Mouse (Mus musculus): ENCODE data around the gene Slc9a9. TPM values are rescaled to one million over a fixed set of nuclear protein-coding genes. Genes with fewer than 3 reads are reported as not detected.

Slc9a9 gene
- polyA plus RNA-seq, 1 experiment from 2014 or later = 2.3 TPM

GRCm38 (mm10) chr9:94947246-94947645 lies 277.5 kb downstream of the Slc9a9 start:
- Histone ChIP-seq H3K4me2 (ENCODE audit: low read depth, low read length) (no peak overlapping the region), H3K36me3 (replicated peaks; ENCODE audit: insufficient read depth, low read length) (no peaks in the 10 kb centered on the region), H3K4me1 (ENCODE audit: insufficient read depth) (no peaks in the 10 kb centered on the region), H3K4me3 (ENCODE audit: low read depth, low read length) (no peak overlapping the region), H3K27me3 (ENCODE audit: insufficient read depth, low read length) (no peaks in the 10 kb centered on the region), H3K27ac (ENCODE audit: low read depth) (no peak overlapping the region), H3K9ac (replicated peaks) (no peak overlapping the region), H3K9me3 (ENCODE audit: low read length) (no peaks in the 10 kb centered on the region)
- 58% methylated on average over 7 of the region's 7 CpGs for WGBS (ENCODE audit: insufficient replicate concordance)
- no peak for DNase-seq
- TF ChIP-seq CTCF (IDR thresholded peaks at IDR 0.05; ENCODE audit: low read depth) (no peak), EP300 (IDR thresholded peaks at IDR 0.05; ENCODE audit: low read depth) (no peak)
- ATAC-seq = no peak

- no peak for DNase-seq
- no peak overlapping the region for H3K4me3 ChIP-seq (ENCODE audit: low read depth, low read length)
- H3K27ac ChIP-seq (ENCODE audit: low read depth) = no peak overlapping the region
- TF ChIP-seq CTCF (IDR thresholded peaks at IDR 0.05; ENCODE audit: low read depth) = no peak
- TF ChIP-seq EP300 (IDR thresholded peaks at IDR 0.05; ENCODE audit: low read depth) = no peak
- no peak overlapping the region for H3K4me2 ChIP-seq (ENCODE audit: low read depth, low read length)
- H3K9ac ChIP-seq (replicated peaks) = no peak overlapping the region
- H3K36me3 ChIP-seq (replicated peaks; ENCODE audit: insufficient read depth, low read length) = no peaks in the 10 kb centered on the region
- WGBS (ENCODE audit: insufficient replicate concordance) = 27% methylated on average over 3 of the region's 3 CpGs
- H3K4me1 ChIP-seq (ENCODE audit: insufficient read depth) = no peaks in the 10 kb centered on the region
- no peak for ATAC-seq
- no peaks in the 10 kb centered on the region for H3K27me3 ChIP-seq (ENCODE audit: insufficient read depth, low read length)
- H3K9me3 ChIP-seq (ENCODE audit: low read length) = no peaks in the 10 kb centered on the region
Observed at GRCm38 (mm10) chr9:94950676-94951075, 281.0 kb downstream of the Slc9a9 start.

- no peak overlapping the region for H3K4me2 ChIP-seq (ENCODE audit: low read depth, low read length)
- no peak overlapping the region for H3K4me3 ChIP-seq (ENCODE audit: low read depth, low read length)
- 46% methylated on average over 2 of the region's 2 CpGs for WGBS (ENCODE audit: insufficient replicate concordance)
- no peaks in the 10 kb centered on the region for H3K27me3 ChIP-seq (ENCODE audit: insufficient read depth, low read length)
- no peaks in the 10 kb centered on the region for H3K36me3 ChIP-seq (replicated peaks; ENCODE audit: insufficient read depth, low read length)
- no peaks in the 10 kb centered on the region for H3K9me3 ChIP-seq (ENCODE audit: low read length)
- H3K4me1 ChIP-seq (ENCODE audit: insufficient read depth) = no peaks in the 10 kb centered on the region
- no peak overlapping the region for H3K27ac ChIP-seq (ENCODE audit: low read depth)
- TF ChIP-seq EP300 (IDR thresholded peaks at IDR 0.05; ENCODE audit: low read depth) = no peak
- H3K9ac ChIP-seq (replicated peaks) = no peak overlapping the region
- ATAC-seq (no peak), DNase-seq (no peak)
Observed at GRCm38 (mm10) chr9:94955645-94956044, 285.9 kb downstream of the Slc9a9 start.

GRCm38 (mm10) chr9:94958382-94958781 lies 288.7 kb downstream of the Slc9a9 start:
- H3K27me3 ChIP-seq (ENCODE audit: insufficient read depth, low read length) = no peaks in the 10 kb centered on the region
- ATAC-seq = no peak
- H3K27ac ChIP-seq (ENCODE audit: low read depth) = no peak overlapping the region
- TF ChIP-seq EP300 (IDR thresholded peaks at IDR 0.05; ENCODE audit: low read depth) = no peak
- no peak for TF ChIP-seq CTCF (IDR thresholded peaks at IDR 0.05; ENCODE audit: low read depth)
- H3K9me3 ChIP-seq (ENCODE audit: low read length) = no peaks in the 10 kb centered on the region
- no peak for DNase-seq
- H3K4me3 ChIP-seq (ENCODE audit: low read depth, low read length) = no peak overlapping the region
- no peaks in the 10 kb centered on the region for H3K36me3 ChIP-seq (replicated peaks; ENCODE audit: insufficient read depth, low read length)
- no peak overlapping the region for H3K9ac ChIP-seq (replicated peaks)
- WGBS (ENCODE audit: insufficient replicate concordance) = 65% methylated on average over 2 of the region's 2 CpGs
- H3K4me1 ChIP-seq (ENCODE audit: insufficient read depth) = no peaks in the 10 kb centered on the region
- no peak overlapping the region for H3K4me2 ChIP-seq (ENCODE audit: low read depth, low read length)

GRCm38 (mm10) chr9:94968596-94969120 lies 298.9 kb downstream of the Slc9a9 start:
- Histone ChIP-seq H3K4me1 (ENCODE audit: insufficient read depth) (no peaks in the 10 kb centered on the region), H3K36me3 (replicated peaks; ENCODE audit: insufficient read depth, low read length) (no peaks in the 10 kb centered on the region), H3K4me3 (ENCODE audit: low read depth, low read length) (no peak overlapping the region), H3K4me2 (ENCODE audit: low read depth, low read length) (no peak overlapping the region), H3K9ac (replicated peaks) (no peak overlapping the region), H3K27me3 (ENCODE audit: insufficient read depth, low read length) (no peaks in the 10 kb centered on the region), H3K27ac (ENCODE audit: low read depth) (no peak overlapping the region), H3K9me3 (ENCODE audit: low read length) (no peaks in the 10 kb centered on the region)
- ATAC-seq (no peak), DNase-seq (no peak)
- WGBS (ENCODE audit: insufficient replicate concordance) = 76% methylated on average over 5 of the region's 5 CpGs
- TF ChIP-seq CTCF (IDR thresholded peaks at IDR 0.05; ENCODE audit: low read depth) (no peak), EP300 (IDR thresholded peaks at IDR 0.05; ENCODE audit: low read depth) (no peak)

GRCm38 (mm10) chr9:94969131-94969530 lies 299.4 kb downstream of the Slc9a9 start:
- TF ChIP-seq CTCF (IDR thresholded peaks at IDR 0.05; ENCODE audit: low read depth) (no peak), EP300 (IDR thresholded peaks at IDR 0.05; ENCODE audit: low read depth) (no peak)
- DNase-seq (no peak), ATAC-seq (no peak)
- Histone ChIP-seq H3K36me3 (replicated peaks; ENCODE audit: insufficient read depth, low read length) (no peaks in the 10 kb centered on the region), H3K9me3 (ENCODE audit: low read length) (no peaks in the 10 kb centered on the region), H3K4me1 (ENCODE audit: insufficient read depth) (no peaks in the 10 kb centered on the region), H3K27me3 (ENCODE audit: insufficient read depth, low read length) (no peaks in the 10 kb centered on the region), H3K27ac (ENCODE audit: low read depth) (no peak overlapping the region), H3K9ac (replicated peaks) (no peak overlapping the region), H3K4me3 (ENCODE audit: low read depth, low read length) (no peak overlapping the region), H3K4me2 (ENCODE audit: low read depth, low read length) (no peak overlapping the region)
- WGBS (ENCODE audit: insufficient replicate concordance) = 67% methylated on average over 1 of the region's 1 CpGs

- no peaks in the 10 kb centered on the region for H3K27me3 ChIP-seq (ENCODE audit: insufficient read depth, low read length)
- H3K4me3 ChIP-seq (ENCODE audit: low read depth, low read length) = no peak overlapping the region
- H3K9me3 ChIP-seq (ENCODE audit: low read length) = no peaks in the 10 kb centered on the region
- no peaks in the 10 kb centered on the region for H3K36me3 ChIP-seq (replicated peaks; ENCODE audit: insufficient read depth, low read length)
- no peak overlapping the region for H3K9ac ChIP-seq (replicated peaks)
- no peak for DNase-seq
- ATAC-seq = no peak
- no peak overlapping the region for H3K27ac ChIP-seq (ENCODE audit: low read depth)
- H3K4me1 ChIP-seq (ENCODE audit: insufficient read depth) = no peaks in the 10 kb centered on the region
- WGBS (ENCODE audit: insufficient replicate concordance) = 56% methylated on average over 2 of the region's 2 CpGs
- H3K4me2 ChIP-seq (ENCODE audit: low read depth, low read length) = no peak overlapping the region
- no peak for TF ChIP-seq EP300 (IDR thresholded peaks at IDR 0.05; ENCODE audit: low read depth)
- no peak for TF ChIP-seq CTCF (IDR thresholded peaks at IDR 0.05; ENCODE audit: low read depth)
Observed at GRCm38 (mm10) chr9:94972021-94972420, 302.3 kb downstream of the Slc9a9 start.
